In genomic region chr6:29718894-29719329, GRCm38 (mm10) we compare ENCODE assay signal across 8 mouse cellular contexts. TPM values are rescaled to one million over a fixed set of nuclear protein-coding genes. Genes with fewer than 3 reads are reported as not detected.
A peak's percentile ranks its signal among the peaks of the same experiment; 100 is the strongest.
DNase-seq lines count a peak whose midpoint lies in the region; ATAC-seq and TF ChIP-seq lines count a peak whose summit lies in the region.

No protein-coding gene starts in this region.

- peak overlapping the region; percentile 28 for H3K9ac ChIP-seq in hindbrain, embryonic 11.5 days (ENCODE audit: low read depth, low read length)
- H3K9ac ChIP-seq in midbrain, embryonic 11.5 days (ENCODE audit: low read length): peak overlapping the region; percentile 56

- no peak overlapping the region for H3K27ac ChIP-seq in hindbrain, embryonic 11.5 days (ENCODE audit: low read depth, low read length)
- no peak overlapping the region for H3K27ac ChIP-seq in midbrain, embryonic 11.5 days (ENCODE audit: low read depth, low read length)
- no peak overlapping the region for H3K27ac ChIP-seq in small intestine, adult 2 months (ENCODE audit: insufficient read depth, low read depth, low read length)

- peak overlapping the region; percentile 27 for H3K4me3 ChIP-seq in hindbrain, embryonic 11.5 days (ENCODE audit: low read depth, low read length)
- peak overlapping the region; percentile 23 for H3K4me3 ChIP-seq in midbrain, embryonic 11.5 days (ENCODE audit: low read depth, low read length)
- peak overlapping the region; percentile 18 for H3K4me3 ChIP-seq in small intestine, adult 2 months (ENCODE audit: low read depth, low read length)

- no peaks in the 10 kb centered on the region for H3K36me3 ChIP-seq in hindbrain, embryonic 11.5 days (ENCODE audit: control insufficient read depth, insufficient read depth, low read length)
- H3K36me3 ChIP-seq in midbrain, embryonic 11.5 days (ENCODE audit: control insufficient read depth, insufficient read depth, low read length): no peaks in the 10 kb centered on the region
- H3K36me3 ChIP-seq in small intestine, adult 2 months (ENCODE audit: control insufficient read depth, insufficient read depth, low read length): no peaks in the 10 kb centered on the region

- intact Hi-C loops in left cerebral cortex, postnatal 4 days (cut with DNase I): no loop called here

- no peaks in the 10 kb centered on the region; the same call in 1 of the 2 replicates for H3K4me1 ChIP-seq in hindbrain, embryonic 11.5 days (replicated peaks; ENCODE audit: control insufficient read depth, insufficient read depth, low read length)
- H3K4me1 ChIP-seq in midbrain, embryonic 11.5 days (ENCODE audit: control insufficient read depth, insufficient read depth, low read length): peaks cover 20% of the 10 kb centered on the region
- H3K4me1 ChIP-seq in small intestine, adult 2 months (ENCODE audit: control insufficient read depth, insufficient read depth, insufficient read length, low read length): no peaks in the 10 kb centered on the region

- peak overlapping the region; percentile 52 for H3K4me2 ChIP-seq in hindbrain, embryonic 11.5 days (replicated peaks; ENCODE audit: low read depth, low read length)
- H3K4me2 ChIP-seq in midbrain, embryonic 11.5 days: peak overlapping the region; percentile 52

- WGBS in hindbrain, embryonic 11.5 days: 4% methylated on average over 15 of the region's 15 CpGs
- 1% methylated on average over 15 of the region's 15 CpGs for WGBS in midbrain, embryonic 11.5 days
- WGBS in small intestine, adult 2 months: 53% methylated on average over 15 of the region's 15 CpGs

- no peak for TF ChIP-seq POLR2A in small intestine, adult 2 months (IDR thresholded peaks at IDR 0.05; ENCODE audit: low read depth, low read length)

- no peaks in the 10 kb centered on the region for H3K9me3 ChIP-seq in hindbrain, embryonic 11.5 days (ENCODE audit: control insufficient read depth, low read length)
- H3K9me3 ChIP-seq in midbrain, embryonic 11.5 days (ENCODE audit: control insufficient read depth, low read length): no peaks in the 10 kb centered on the region

- 0 out of 2 replicates have a peak, but pooled peaks cover 4% of the 10 kb centered on the region for H3K27me3 ChIP-seq in hindbrain, embryonic 11.5 days (ENCODE audit: control insufficient read depth, insufficient read depth, low read length)
- H3K27me3 ChIP-seq in midbrain, embryonic 11.5 days (ENCODE audit: control insufficient read depth, insufficient read depth, low read length): 0 out of 2 replicates have a peak, but pooled peaks cover 2% of the 10 kb centered on the region
- H3K27me3 ChIP-seq in small intestine, adult 2 months (ENCODE audit: control insufficient read depth, insufficient read depth, low read length): no peaks in the 10 kb centered on the region

- DNase-seq in adrenal gland, postnatal 14 days: peak; percentile 77
- peak; percentile 71 to 80 for DNase-seq in cerebellum, postnatal 36 days
- DNase-seq in frontal cortex, postnatal 36 days (ENCODE audit: low spot score in 2 of 2): peak; percentile 75 to 79
- DNase-seq in hindbrain, embryonic 11.5 days (ENCODE audit: low spot score): peak; percentile 70
- peak; percentile 85 for DNase-seq in left cerebral cortex, postnatal 4 days
- peak; percentile 94 for DNase-seq in midbrain, embryonic 11.5 days (ENCODE audit: low spot score, missing footprints)
- DNase-seq in spleen, adult 12 weeks (ENCODE audit: low spot score): no peak

- no peak for TF ChIP-seq CTCF in small intestine, adult 2 months (IDR thresholded peaks at IDR 0.05; ENCODE audit: extremely low read depth, insufficient read length, insufficient replicate concordance, low read depth, low read length)

- ATAC-seq in hindbrain, embryonic 11.5 days (ENCODE audit: low FRiP score): peak; percentile 53; the same call in 1 of the 2 replicates
- peak; percentile 81 for ATAC-seq in midbrain, embryonic 11.5 days (ENCODE audit: low FRiP score)

RNA-seq across cellular contexts. Expression of gene Smo, which starts 16.4 kb away (rescaled TPM):
- 43.9 and 45.0 TPM in 2 replicates for total RNA-seq in adrenal gland, postnatal 14 days (2021)
- 38.6 and 39.3 TPM in 2 replicates for polyA plus RNA-seq in hindbrain, embryonic 11.5 days (2014; fragmentation: Nextera tagmentation; extraction: Ambion mirVana)
- total RNA-seq in left cerebral cortex, postnatal 4 days (2021): 10 to 100 TPM; 14.6 to 16.2 TPM
- 38.6 and 44.5 TPM in 2 replicates for polyA plus RNA-seq in midbrain, embryonic 11.5 days (2014; fragmentation: Nextera tagmentation; extraction: Ambion mirVana)
- 11.5 and 11.9 TPM in 2 replicates for polyA plus RNA-seq in small intestine, adult 2 months (2012; rRNA removed)

RNA-seq across cellular contexts. Expression of gene Tspan33, which starts 24.9 kb away (rescaled TPM):
- total RNA-seq in adrenal gland, postnatal 14 days (2021): 3.8 and 8.0 TPM in 2 replicates
- polyA plus RNA-seq in hindbrain, embryonic 11.5 days (2014; fragmentation: Nextera tagmentation; extraction: Ambion mirVana): 5.7 and 6.1 TPM in 2 replicates
- 1 to 10 TPM; 7.0 to 8.8 TPM for total RNA-seq in left cerebral cortex, postnatal 4 days (2021)
- 4.9 and 6.8 TPM in 2 replicates for polyA plus RNA-seq in midbrain, embryonic 11.5 days (2014; fragmentation: Nextera tagmentation; extraction: Ambion mirVana)
- 1.8 and 3.2 TPM in 2 replicates for polyA plus RNA-seq in small intestine, adult 2 months (2012; rRNA removed)

RNA-seq across cellular contexts. Expression of gene Ahcyl2, which starts 48.9 kb away (rescaled TPM):
- total RNA-seq in adrenal gland, postnatal 14 days (2021): 102 and 103 TPM in 2 replicates
- 14.5 and 17.4 TPM in 2 replicates for polyA plus RNA-seq in hindbrain, embryonic 11.5 days (2014; fragmentation: Nextera tagmentation; extraction: Ambion mirVana)
- 10 to 100 TPM; 51.3 to 54.1 TPM for total RNA-seq in left cerebral cortex, postnatal 4 days (2021)
- 11.3 and 11.8 TPM in 2 replicates for polyA plus RNA-seq in midbrain, embryonic 11.5 days (2014; fragmentation: Nextera tagmentation; extraction: Ambion mirVana)
- 84.6 and 110 TPM in 2 replicates for polyA plus RNA-seq in small intestine, adult 2 months (2012; rRNA removed)
